Mouse (Mus musculus) adrenal gland, postnatal 14 days (tissue): ENCODE measurements around the gene Atg3. TPM values are rescaled to one million over a fixed set of nuclear protein-coding genes. Genes with fewer than 3 reads are reported as not detected.

Source experiments
- DNase-seq: peaks from one replicate; pipeline ENCODE4 v3.0.0; 2021; ENCODE audit warnings: mixed read lengths
- total RNA-seq: library from RNA; stranded (reverse); gene quantifications from 2 replicates; pipeline ENCODE4 v1.2.3, GENCODE M21; 2021

Gene Atg3
- total RNA-seq, 1 experiment from 2014 or later, result 55.5 TPM

GRCm38 (mm10) chr16:45204859-45205670, 46.5 kb downstream of the Atg3 start:
- peak; percentile 62 for DNase-seq

DNA sequence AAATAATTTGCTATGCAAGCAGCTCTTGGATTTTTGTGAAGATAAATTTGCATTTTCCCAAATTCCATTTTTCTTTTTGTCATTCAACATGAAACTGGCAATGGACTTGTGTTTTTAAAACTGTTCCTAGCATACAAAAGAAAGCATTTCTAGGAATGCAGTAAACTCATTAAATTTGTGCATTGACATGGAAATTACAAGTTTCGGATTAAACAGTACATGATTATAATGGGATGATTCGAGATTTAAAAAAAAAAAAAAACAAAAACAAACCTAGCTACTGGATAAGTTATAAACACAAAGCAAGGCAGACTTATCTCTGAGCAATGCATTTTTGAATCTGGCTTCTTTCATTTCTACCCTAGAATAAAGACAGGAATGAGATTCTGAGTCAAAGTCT, 63.4 kb downstream of the Atg3 start:
- DNase-seq, result no peak

DNA sequence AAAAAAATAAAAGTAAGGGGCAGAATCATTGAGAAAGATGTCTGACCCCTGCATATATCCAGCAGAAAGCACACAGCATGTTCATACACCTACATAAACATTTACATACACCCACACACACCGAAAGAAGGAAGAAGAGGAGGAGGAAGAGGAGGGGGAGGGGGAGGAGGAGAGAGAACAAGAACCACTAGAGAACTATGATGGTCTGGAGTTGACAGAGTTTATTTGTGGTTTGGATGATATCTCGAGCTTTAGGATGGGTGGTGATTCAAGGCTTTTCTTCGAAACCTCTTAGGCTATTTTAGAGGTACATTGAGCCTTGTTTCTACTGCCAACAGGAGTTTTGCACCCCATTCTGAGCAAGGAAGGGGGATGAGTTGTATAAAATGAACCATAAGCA, 64.2 kb downstream of the Atg3 start:
- no peak for DNase-seq

DNA sequence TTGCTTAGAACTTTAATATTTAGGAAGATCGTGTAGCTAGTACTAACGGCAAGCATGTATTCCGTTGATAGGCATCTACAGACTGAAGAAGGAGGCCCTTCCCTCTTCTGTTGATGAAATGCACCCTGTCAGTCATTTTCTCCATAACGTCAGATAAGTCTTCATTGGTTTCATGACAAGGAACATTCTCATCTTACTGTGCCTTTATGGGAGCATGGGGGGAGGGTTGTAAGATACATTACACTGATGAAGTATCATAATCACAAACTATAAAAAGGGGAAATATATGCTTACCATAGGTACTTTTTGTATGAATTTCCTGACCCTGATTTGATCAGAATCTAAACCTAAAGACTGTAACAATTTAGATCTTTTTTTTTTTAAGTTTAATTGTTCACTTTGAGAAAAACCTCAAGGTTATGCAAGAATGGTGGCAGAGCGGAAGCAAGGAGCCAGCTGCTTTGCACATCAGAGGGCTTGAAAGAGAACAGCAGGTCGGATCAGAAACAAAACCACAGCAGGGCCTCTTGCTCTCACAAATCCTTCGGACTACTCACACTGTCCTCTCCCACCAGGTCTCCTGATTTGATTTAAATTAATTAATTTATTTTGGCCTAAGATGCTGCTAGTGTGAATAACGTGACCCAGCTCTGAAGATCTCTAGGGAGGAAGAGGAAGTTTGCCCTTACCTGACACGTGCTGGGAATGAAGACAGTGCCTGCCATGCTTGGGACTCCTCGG, 65.2 kb downstream of the Atg3 start, which contains the start of gene Btla:
Gene Btla (plus strand): TSS at position 668 of the 741 bp plus-strand sequence.
- DNase-seq, result no peak

DNA sequence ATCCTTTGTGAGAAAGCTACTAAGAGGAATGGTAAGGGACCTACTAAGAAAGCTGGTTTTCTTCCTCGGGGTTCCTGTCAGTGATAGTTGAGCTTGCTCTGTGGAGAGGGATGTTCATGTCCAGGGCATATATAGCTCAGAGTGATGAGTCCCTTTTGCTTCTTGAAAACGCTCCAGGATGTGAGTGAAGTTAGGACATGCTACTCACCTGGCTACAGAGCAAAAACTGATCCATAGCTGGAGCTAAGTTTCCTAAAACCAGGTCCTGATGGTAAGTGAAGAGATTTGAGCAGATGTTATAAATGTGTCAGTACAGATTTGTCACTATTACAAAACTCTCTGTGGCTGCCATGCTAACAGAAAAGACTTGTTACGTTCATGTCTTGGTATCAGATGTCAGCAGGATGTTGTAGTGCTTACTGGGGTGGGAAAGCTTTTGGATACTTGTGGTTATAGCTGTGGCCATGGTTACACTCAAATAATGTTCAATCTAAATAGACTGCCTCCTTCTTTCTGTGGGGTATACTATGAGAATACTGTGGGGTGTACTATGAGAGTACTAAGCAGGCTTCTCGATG, 65.9 kb downstream of the Atg3 start:
- DNase-seq, result no peak

- DNase-seq, result no peak
Measured at GRCm38 (mm10) chr16:45227002-45227401, 68.4 kb downstream of the Atg3 start.

DNA sequence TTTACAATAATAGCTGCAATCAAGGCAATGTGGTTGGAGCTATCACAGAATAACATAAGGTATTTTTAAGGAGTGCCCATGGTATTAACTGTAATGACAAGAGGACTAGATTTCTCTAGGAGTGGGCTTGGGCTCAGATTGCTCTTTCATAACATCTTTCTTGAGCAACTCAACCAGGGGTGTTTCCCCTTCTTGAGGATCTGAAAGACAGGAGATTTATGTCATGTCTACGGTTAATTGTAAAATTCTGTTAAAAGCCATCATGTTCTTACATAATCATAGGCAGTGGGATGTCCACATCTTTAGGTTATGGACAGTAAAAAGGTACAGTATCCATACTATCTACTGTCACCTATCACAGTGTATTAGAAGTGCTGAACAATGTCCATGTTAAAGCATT, 72.7 kb downstream of the Atg3 start:
- DNase-seq, result no peak

- no peak for DNase-seq
Measured at GRCm38 (mm10) chr16:45233007-45233406, 74.4 kb downstream of the Atg3 start.

Other genes with a start within 250 kb of the Atg3 start
- gene Cd200r3, start 215.1 kb upstream of the Atg3 start, total RNA-seq, result 0.19 TPM in 2 replicates
- 46.9 and 47.7 TPM in 2 replicates for gene Ccdc80, start 65.4 kb upstream of the Atg3 start, total RNA-seq
- 28.4 and 29.1 TPM in 2 replicates for gene Slc35a5, start 79 bp upstream of the Atg3 start, total RNA-seq
- gene Btla, start 65.5 kb downstream of the Atg3 start, total RNA-seq, result 1.0 and 13.8 TPM in 2 replicates